Mouse (Mus musculus) MEL (cell line): ENCODE data around the gene Kctd19. TPM values are rescaled to one million over a fixed set of nuclear protein-coding genes. Genes with fewer than 3 reads are reported as not detected.

ENCODE experiments used
- DNase-seq: peaks from one replicate; pipeline ENCODE4 v3.0.0; 2011; ENCODE audit warnings: low read depth, low spot score
- H3K27ac ChIP-seq: 2 replicates; pipeline ENCODE4 v1.5.1; 2012; ENCODE audit warnings: low read depth, mild to moderate bottlenecking, control low read depth, low read length, moderate library complexity; ENCODE audit not compliant: control insufficient read depth
- H3K27me3 ChIP-seq, 2 experiments: fragments of 150-350 bp in 1 of 2; sonication (generic) in 1 of 2; 2 replicates each; pipeline ENCODE4 v1.6.1; 2012; ENCODE audit warnings: low read length in 2 of 2, mild to moderate bottlenecking in 2 of 2, improper control_type of control experiment in 1 of 2, moderate library complexity in 1 of 2; ENCODE audit not compliant: insufficient read depth in 2 of 2, control insufficient read depth in 1 of 2
- H3K36me3 ChIP-seq, 2 experiments: 2 replicates each; pipeline ENCODE4 v1.6.1; 2012 to 2014; ENCODE audit warnings: low read length in 2 of 2, improper control_type of control experiment in 1 of 2, inconsistent platforms in 1 of 2, mild to moderate bottlenecking in 1 of 2; ENCODE audit not compliant: insufficient read depth in 2 of 2, control insufficient read depth in 1 of 2
- H3K4me1 ChIP-seq, 2 experiments: fragments of 150-350 bp in 1 of 2; sonication (generic) in 1 of 2; 2 replicates each; pipeline ENCODE4 v1.6.1; 2012; ENCODE audit warnings: low read length in 2 of 2, improper control_type of control experiment in 1 of 2, mild to moderate bottlenecking in 1 of 2; ENCODE audit not compliant: insufficient read depth in 2 of 2, control insufficient read depth in 1 of 2
- H3K4me3 ChIP-seq, 2 experiments: fragments of 150-350 bp in 1 of 2; sonication (generic) in 1 of 2; 2 replicates each; pipeline ENCODE4 v1.5.1; 2012; ENCODE audit warnings: low read depth in 2 of 2, low read length in 2 of 2, mild to moderate bottlenecking in 2 of 2, moderate library complexity in 2 of 2, control low read depth in 1 of 2, improper control_type of control experiment in 1 of 2; ENCODE audit not compliant: control insufficient read depth in 1 of 2, insufficient read depth in 1 of 2
- H3K79me2 ChIP-seq: 2 replicates; pipeline ENCODE4 v1.6.1; 2012; ENCODE audit warnings: mild to moderate bottlenecking, low read length, moderate library complexity; ENCODE audit not compliant: control insufficient read depth, poor library complexity, insufficient read depth
- H3K9ac ChIP-seq: 2 replicates; pipeline ENCODE4 v1.6.1; 2012; ENCODE audit warnings: low read depth, mild to moderate bottlenecking, control low read depth, low read length, moderate library complexity; ENCODE audit not compliant: control insufficient read depth, poor library complexity, severe bottlenecking
- H3K9me3 ChIP-seq: fragments of 150-350 bp; sonication (generic); replicated peaks from 2 replicates; pipeline ENCODE4 v1.6.1; 2012; ENCODE audit warnings: mild to moderate bottlenecking, low read length, improper control_type of control experiment, moderate library complexity; ENCODE audit not compliant: insufficient read depth
- CHD1 ChIP-seq: IDR thresholded peaks from 2 replicates; pipeline ENCODE4 v1.6.1; 2012; ENCODE audit warnings: low read depth, mild to moderate bottlenecking, inconsistent platforms, low read length, improper control_type of control experiment
- CHD2 ChIP-seq: IDR thresholded peaks from 2 replicates; pipeline ENCODE4 v1.6.1; 2011; ENCODE audit warnings: low read length, improper control_type of control experiment
- CTCF ChIP-seq, 3 experiments: IDR thresholded peaks in 2 of 3; conservative IDR thresholded peaks in 1 of 3; 2 replicates each; pipeline ENCODE4 v1.5.1; 2011 to 2012; ENCODE audit warnings: low read length in 3 of 3, low read depth in 2 of 3, mild to moderate bottlenecking in 2 of 3, improper control_type of control experiment in 1 of 3, inconsistent platforms in 1 of 3, mixed read lengths in 1 of 3, moderate library complexity in 1 of 3; ENCODE audit not compliant: control insufficient read depth in 1 of 3, insufficient read depth in 1 of 3, poor library complexity in 1 of 3, severe bottlenecking in 1 of 3
- E2F4 ChIP-seq: IDR thresholded peaks from 2 replicates; pipeline ENCODE4 v1.6.1; 2011; ENCODE audit warnings: low read depth, low read length, improper control_type of control experiment, borderline replicate concordance
- EP300 ChIP-seq, 2 experiments: IDR thresholded peaks; 2 replicates each; pipeline ENCODE4 v1.6.1; 2011; ENCODE audit warnings: improper control_type of control experiment in 2 of 2, low read length in 2 of 2, low read depth in 1 of 2, mild to moderate bottlenecking in 1 of 2
- HCFC1 ChIP-seq: IDR thresholded peaks from 2 replicates; pipeline ENCODE4 v1.6.1; 2012; ENCODE audit warnings: low read depth, mild to moderate bottlenecking, inconsistent platforms, low read length, improper control_type of control experiment, moderate library complexity
- JUND ChIP-seq: IDR thresholded peaks from 2 replicates; pipeline ENCODE4 v1.6.1; 2011; ENCODE audit warnings: low read depth, mild to moderate bottlenecking, improper control_type of control experiment, low read length
- MAFK ChIP-seq: IDR thresholded peaks from 2 replicates; pipeline ENCODE4 v1.6.1; 2011; ENCODE audit warnings: low read depth, mild to moderate bottlenecking, low read length, improper control_type of control experiment, borderline replicate concordance
- MAX ChIP-seq: IDR thresholded peaks from 2 replicates; pipeline ENCODE4 v1.6.1; 2011; ENCODE audit warnings: low read length, improper control_type of control experiment
- MAZ ChIP-seq: IDR thresholded peaks from 2 replicates; pipeline ENCODE4 v1.6.1; 2012; ENCODE audit warnings: low read depth, mild to moderate bottlenecking, inconsistent platforms, low read length, improper control_type of control experiment
- MYB ChIP-seq: IDR thresholded peaks from 2 replicates; pipeline ENCODE4 v1.6.1; 2011; ENCODE audit warnings: mild to moderate bottlenecking, low read depth, low read length, improper control_type of control experiment
- MYC ChIP-seq: IDR thresholded peaks from 2 replicates; pipeline ENCODE4 v1.6.1; 2011; ENCODE audit warnings: low read depth, mild to moderate bottlenecking, low read length, improper control_type of control experiment, moderate library complexity
- NELFE ChIP-seq: IDR thresholded peaks from 2 replicates; pipeline ENCODE4 v1.6.1; 2011; ENCODE audit warnings: low read depth, low read length, improper control_type of control experiment
- NRF1 ChIP-seq: IDR thresholded peaks from 2 replicates; pipeline ENCODE4 v1.6.1; 2014; ENCODE audit warnings: low read depth, mild to moderate bottlenecking, inconsistent platforms, low read length, improper control_type of control experiment, moderate library complexity; ENCODE audit not compliant: poor library complexity, insufficient read depth, severe bottlenecking
- POLR2AphosphoS5 ChIP-seq: IDR thresholded peaks from 2 replicates; pipeline ENCODE4 v1.6.1; 2012; ENCODE audit warnings: low read depth, borderline replicate concordance, mild to moderate bottlenecking, inconsistent platforms, low read length, moderate library complexity, mixed read lengths
- RAD21 ChIP-seq: IDR thresholded peaks from 2 replicates; pipeline ENCODE4 v1.6.1; 2011; ENCODE audit warnings: mild to moderate bottlenecking, low read depth, low read length, improper control_type of control experiment
- RCOR1 ChIP-seq: IDR thresholded peaks from 2 replicates; pipeline ENCODE4 v1.6.1; 2012; ENCODE audit warnings: low read depth, mild to moderate bottlenecking, inconsistent platforms, low read length, improper control_type of control experiment
- TBP ChIP-seq: IDR thresholded peaks from 2 replicates; pipeline ENCODE4 v1.8.0; 2011; ENCODE audit warnings: low read depth, low read length, improper control_type of control experiment
- UBTF ChIP-seq: IDR thresholded peaks from 2 replicates; pipeline ENCODE4 v1.6.1; 2012; ENCODE audit warnings: low read depth, mild to moderate bottlenecking, inconsistent platforms, low read length, improper control_type of control experiment, moderate library complexity, borderline replicate concordance; ENCODE audit not compliant: insufficient read depth
- ZMIZ1 ChIP-seq: IDR thresholded peaks from 2 replicates; pipeline ENCODE4 v1.6.1; 2012; ENCODE audit warnings: low read depth, mild to moderate bottlenecking, inconsistent platforms, low read length, improper control_type of control experiment, moderate library complexity
- ZNF384 ChIP-seq: IDR thresholded peaks from 2 replicates; pipeline ENCODE4 v1.6.1; 2012; ENCODE audit warnings: low read depth, mild to moderate bottlenecking, inconsistent platforms, low read length, improper control_type of control experiment
- polyA plus RNA-seq, 2 experiments: library from polyadenylated mRNA; stranded (reverse) in 1 of 2; unstranded in 1 of 2; fragments of >175 nt in 1 of 2; fragments of >200 nt in 1 of 2; gene quantifications; 2 replicates each; pipeline versions ENCODE4 v1.2.1 to v1.2.4; 2012; ENCODE audit warnings: low replicate concordance in 2 of 2, low read depth in 1 of 2; ENCODE audit not compliant: insufficient read length in 2 of 2, insufficient read depth in 1 of 2, missing spikeins in 1 of 2
- total RNA-seq: library from RNA; depleted of rRNA; stranded (reverse); fragments of 300-350 nt; gene quantifications from 2 replicates; pipeline ENCODE4 v1.2.3, GENCODE M21; 2012

Gene Kctd19
- total and polyA plus RNA-seq, 3 experiments = not detected

- H3K9me3 ChIP-seq = no peaks in the 10 kb centered on the region
- TF ChIP-seq NRF1 (no peak), POLR2AphosphoS5 (no peak), RCOR1 (no peak), E2F4 (no peak), JUND (no peak), NELFE (no peak)
- TF ChIP-seq, all 39 proteins: peak for 0
- H3K9ac ChIP-seq = no peak overlapping the region
- no peaks in the 10 kb centered on the region for H3K79me2 ChIP-seq
- no peak overlapping the region for H3K27ac ChIP-seq
- H3K27me3 ChIP-seq = peaks cover 9% of the 10 kb centered on the region in 2 experiments
- DNase-seq = no peak
- no peaks in the 10 kb centered on the region for H3K36me3 ChIP-seq
- no peaks in the 10 kb centered on the region; a peak in 1 of 4 replicates for H3K4me1 ChIP-seq
- no peak overlapping the region for H3K4me3 ChIP-seq
Observed at GRCm38 (mm10) chr8:105393915-105394314, 19.4 kb downstream of the Kctd19 start.

- Histone ChIP-seq H3K27ac (no peak overlapping the region), H3K9ac (no peak overlapping the region), H3K4me1 (no peaks in the 10 kb centered on the region; a peak in 1 of 4 replicates), H3K27me3 (peaks cover 5 to 7% of the 10 kb centered on the region in 2 experiments), H3K4me3 (no peak overlapping the region), H3K9me3 (no peaks in the 10 kb centered on the region), H3K36me3 (no peaks in the 10 kb centered on the region), H3K79me2 (no peaks in the 10 kb centered on the region)
- no peak for DNase-seq
- TF ChIP-seq MYB (no peak), CTCF (IDR thresholded peaks at IDR 0.05 in 2 of 3, conservative IDR thresholded peaks at IDR 0.05 in 1 of 3; ENCODE audit: control insufficient read depth in 1 of 3, insufficient read depth in 1 of 3, low read depth in 2 of 3, low read length in 3 of 3, poor library complexity in 1 of 3, severe bottlenecking in 1 of 3) (no peak), TBP (no peak), RAD21 (no peak), MAX (no peak), EP300 (IDR thresholded peaks at IDR 0.05; ENCODE audit: low read depth in 1 of 2, low read length in 2 of 2) (no peak), UBTF (no peak), ZMIZ1 (no peak), POLR2AphosphoS5 (no peak), MAZ (no peak), CHD1 (no peak), MAFK (no peak), MYC (no peak), CHD2 (no peak), HCFC1 (no peak), ZNF384 (no peak)
- TF ChIP-seq, all 39 proteins: peak for 0
Observed at GRCm38 (mm10) chr8:105393089-105393787, 20.1 kb downstream of the Kctd19 start.
